Mouse (Mus musculus) macrophage (primary cell): ENCODE data around the gene Spa17. TPM values are rescaled to one million over a fixed set of nuclear protein-coding genes. Genes with fewer than 3 reads are reported as not detected.

Experiments used
- H3K27ac ChIP-seq: fragments of 350-480 bp; formaldehyde crosslinking; 2 replicates; pipeline ENCODE4 v1.9.0; 2021
- H3K36me3 ChIP-seq: fragments of 350-480 bp; formaldehyde crosslinking; 2 replicates; pipeline ENCODE4 v1.9.0; 2021; ENCODE audit errors: inconsistent target
- H3K4me3 ChIP-seq: fragments of 350-480 bp; formaldehyde crosslinking; 2 replicates; pipeline ENCODE4 v1.9.0; 2021; ENCODE audit errors: inconsistent target
- H3K79me2 ChIP-seq: fragments of 350-480 bp; formaldehyde crosslinking; 2 replicates; pipeline ENCODE4 v1.9.0; 2021; ENCODE audit errors: inconsistent target
- WGBS: methylation state at CpG from one replicate; pipeline ENCODE4 v1.1.7; 2026; ENCODE audit warnings: inconsistent platforms; ENCODE audit not compliant: missing documents; 5-methylcytosine and 5-hydroxymethylcytosine counted together
- polyA plus RNA-seq: library from polyadenylated mRNA; stranded (reverse); fragments of 250-400 nt; gene quantifications from 3 replicates; pipeline ENCODE4 v1.2.4, GENCODE M21; 2018; ENCODE audit warnings: inconsistent platforms
- total RNA-seq, 78 experiments: library from RNA; depleted of rRNA; stranded (reverse); fragments of 250-400 nt; gene quantifications; 1 replicate in 9 of 78; 2 replicates in 24 of 78; 3 replicates in 43 of 78; 4 replicates in 2 of 78; pipeline ENCODE4 v1.2.4; 2018; ENCODE audit warnings: inconsistent platforms in 56 of 78

Spa17 gene
- not detected for total RNA-seq (2018; cell fraction: chromatin; rRNA removed)
- 1 to 10 TPM in 22 of 26 experiments, under 1 TPM in 4; 0.47 to 2.6 (median 1.5) TPM for total RNA-seq (2018; cell fraction: cytosol; rRNA removed)
- total RNA-seq (2018; cell fraction: nucleus; rRNA removed), result 1 to 10 TPM in 1 of 26 experiments, under 1 TPM in 1, not detected in 24; 0.89 to 2.7 TPM
- polyA plus RNA-seq, result 0.82 to 3.2 TPM (median 1.1 TPM) in 3 replicates

DNA sequence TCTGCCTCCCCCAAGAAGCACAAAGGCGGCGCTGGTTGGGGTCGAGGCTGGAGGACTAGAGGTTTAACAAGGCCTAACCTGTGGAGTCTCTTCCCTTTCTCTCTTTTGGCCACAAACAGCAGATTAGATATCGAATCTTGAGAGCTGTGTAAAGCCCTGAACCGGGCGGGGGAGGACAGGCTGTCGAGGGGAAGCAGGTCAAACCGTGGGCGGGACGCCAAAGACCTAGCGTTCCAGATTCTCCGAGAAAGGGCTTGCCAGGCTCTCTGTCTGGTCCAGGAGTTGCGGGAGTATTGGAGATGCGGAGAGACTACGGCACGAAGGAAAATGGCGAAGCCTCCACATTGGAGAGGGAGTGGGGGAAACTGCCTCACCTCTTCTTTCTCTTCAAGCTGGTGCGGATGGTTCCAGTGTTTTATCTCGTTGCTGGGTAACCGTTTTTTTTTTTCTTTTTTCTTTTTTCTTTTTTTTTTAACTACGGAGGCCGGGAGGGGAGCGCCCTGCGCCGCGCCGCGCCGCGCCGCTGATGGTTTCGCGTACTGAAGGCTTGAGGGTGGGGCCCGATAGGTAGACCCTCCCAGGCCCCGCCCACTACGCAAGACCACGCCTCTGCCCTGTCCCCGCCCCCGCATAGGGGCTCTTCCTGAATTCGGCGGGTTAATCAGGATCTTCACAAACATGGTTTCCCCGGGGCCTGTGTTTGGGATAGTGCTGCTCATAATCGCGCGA, at the start of gene Spa17:
Spa17 (minus strand) TSS at position 541 of the 729 bp plus-strand sequence.
- H3K27ac ChIP-seq, result peak within 1 kb of the TSS; percentile 17; the same call in 1 of the 2 replicates
- under 1% methylated on average over 40 of the region's 45 CpGs for WGBS

DNA sequence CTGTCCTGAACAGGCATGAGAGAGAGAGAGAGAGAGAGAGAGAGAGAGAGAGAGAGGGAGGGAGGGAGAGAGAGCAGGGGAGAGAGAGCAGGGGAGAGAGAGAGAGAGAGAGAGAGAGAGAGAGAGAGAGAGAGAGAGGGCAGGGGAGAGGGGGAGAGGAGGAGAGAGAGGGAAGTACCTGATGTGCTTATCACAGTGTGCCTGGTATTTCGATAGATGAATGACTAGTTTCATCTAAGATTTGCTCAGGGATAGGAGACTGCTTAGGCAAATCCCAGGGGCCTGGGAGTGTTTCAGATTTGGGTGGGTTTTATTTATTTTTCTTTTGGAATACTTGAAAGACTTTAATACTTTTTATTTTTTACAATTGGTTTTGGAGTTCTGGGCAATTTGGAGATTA, 49.7 kb upstream of the Spa17 start:
- H3K36me3 ChIP-seq, result no peaks in the 10 kb centered on the region
- H3K27ac ChIP-seq, result no peak overlapping the region
- no peak overlapping the region for H3K4me3 ChIP-seq
- no peaks in the 10 kb centered on the region for H3K79me2 ChIP-seq
- 75% methylated on average over 1 of the region's 1 CpGs for whole genome bisulfite sequencing

More for the DNA sequence above, at the start of gene Spa17:
- no peaks in the 10 kb centered on the region; the same call in 1 of the 2 replicates for H3K36me3 ChIP-seq
- peak within 1 kb of the TSS; percentile 79 for H3K4me3 ChIP-seq
- H3K79me2 ChIP-seq, result no peaks in the 10 kb centered on the region

DNA sequence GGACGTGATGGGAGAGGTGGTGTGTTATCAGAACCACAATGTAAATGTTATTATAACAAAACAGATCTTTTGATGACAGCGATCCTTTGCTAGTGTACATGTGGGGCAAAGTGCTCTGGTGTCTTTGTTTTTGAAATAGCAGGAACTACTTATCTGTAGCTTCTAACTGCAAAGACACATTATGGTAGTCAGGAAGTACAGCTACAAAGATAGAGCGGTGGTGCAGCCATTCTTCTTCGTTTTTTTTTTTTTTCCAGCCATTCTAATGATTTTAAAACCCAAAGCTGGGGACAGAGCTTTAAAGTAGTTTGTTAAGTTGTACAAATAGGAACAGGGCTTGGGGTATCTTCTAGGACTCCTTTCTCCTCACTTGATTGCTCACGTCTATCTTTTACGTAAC, 45.9 kb upstream of the Spa17 start:
- H3K36me3 ChIP-seq, result peaks cover 2% of the 10 kb centered on the region; the same call in 1 of the 2 replicates
- no peak overlapping the region for H3K27ac ChIP-seq
- H3K4me3 ChIP-seq, result no peak overlapping the region
- 90% methylated on average over 5 of the region's 6 CpGs for WGBS
- peaks cover 10% of the 10 kb centered on the region; the same call in 1 of the 2 replicates for H3K79me2 ChIP-seq

DNA sequence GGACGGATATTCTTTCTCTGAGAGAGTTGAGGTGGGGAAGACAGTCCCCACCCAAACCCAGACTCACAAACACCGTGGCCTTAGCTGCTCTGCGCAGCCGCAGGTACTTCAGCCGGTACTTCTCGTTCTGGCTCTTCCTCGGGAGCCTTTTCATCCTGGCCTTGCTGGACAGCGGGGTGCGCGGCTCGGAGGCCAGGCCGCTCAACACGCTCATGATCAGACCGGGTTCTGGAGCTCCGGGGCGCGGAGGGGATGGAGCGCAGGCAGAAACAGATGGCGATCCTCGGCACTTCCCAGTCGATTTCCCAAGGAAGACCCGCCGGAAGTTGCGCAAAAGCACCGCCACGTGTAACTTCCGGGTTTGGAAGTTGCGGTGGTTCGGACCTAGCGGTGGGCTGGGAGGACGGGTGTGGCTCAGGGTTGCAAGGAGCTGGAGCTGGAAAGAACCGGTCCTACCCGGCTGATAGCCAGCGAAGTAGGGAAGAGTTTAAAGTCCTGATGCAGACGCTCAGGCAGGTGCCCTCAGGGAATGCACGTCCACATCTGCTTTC, 43.5 kb upstream of the Spa17 start, which contains the start of gene Tbrg1:
Tbrg1 (minus strand) TSS at position 382 of the 551 bp plus-strand sequence.
- Histone ChIP-seq H3K27ac (peak within 1 kb of the TSS; percentile 44), H3K36me3 (peaks cover 26% of the 10 kb centered on the region), H3K4me3 (peak within 1 kb of the TSS; percentile 87), H3K79me2 (peaks cover 10% of the 10 kb centered on the region; the same call in 1 of the 2 replicates)
- WGBS, result 1% methylated on average over 36 of the region's 36 CpGs

DNA sequence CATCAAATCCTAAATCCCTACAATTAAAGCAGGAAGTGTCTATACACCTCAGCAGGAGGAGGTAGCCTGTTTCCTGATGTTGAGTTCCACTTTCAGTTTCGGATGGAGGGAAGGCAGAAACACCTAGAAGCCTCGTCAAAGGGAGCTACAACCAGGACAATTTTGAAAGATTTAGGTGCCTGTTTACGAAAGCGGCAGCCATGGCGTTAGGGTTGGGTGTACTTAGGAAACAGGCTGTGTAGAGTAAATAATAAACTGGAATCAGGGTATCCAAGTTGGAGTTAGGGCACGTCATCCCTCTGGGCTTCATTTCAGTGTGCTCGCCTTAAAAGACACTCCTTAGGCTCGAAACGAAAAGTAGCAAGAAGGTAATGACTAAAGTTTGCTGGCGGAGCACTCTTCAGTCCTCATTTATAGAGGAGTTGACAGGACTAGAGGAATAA, 42.9 kb upstream of the Spa17 start:
- H3K79me2 ChIP-seq, result peaks cover 10% of the 10 kb centered on the region; the same call in 1 of the 2 replicates
- WGBS, result 0% methylated on average over 10 of the region's 10 CpGs
- peaks cover 30% of the 10 kb centered on the region for H3K36me3 ChIP-seq
- peak overlapping the region; percentile 87 for H3K4me3 ChIP-seq
- peak overlapping the region; percentile 44 for H3K27ac ChIP-seq

DNA sequence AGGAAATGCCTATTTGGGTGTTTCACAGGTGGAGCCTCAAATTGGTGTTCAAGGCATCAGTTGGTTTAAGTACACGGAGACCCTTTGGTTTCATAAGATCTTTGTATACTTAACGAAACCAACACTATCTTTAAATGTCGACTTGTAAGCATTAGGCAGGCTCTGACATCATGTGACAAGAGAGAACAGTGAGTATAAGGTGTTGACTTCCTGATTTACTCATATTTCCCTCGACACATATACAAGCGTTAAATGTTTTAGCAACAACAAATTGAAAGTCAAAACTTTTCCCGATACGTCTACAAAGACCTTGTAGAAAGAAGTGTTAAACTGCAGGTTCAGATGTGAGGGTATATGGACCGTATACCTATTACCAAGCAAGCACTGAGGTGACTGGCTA, 42.4 kb upstream of the Spa17 start:
- WGBS, result 22% methylated on average over 8 of the region's 8 CpGs
- Histone ChIP-seq H3K36me3 (peaks cover 35% of the 10 kb centered on the region), H3K79me2 (peaks cover 10% of the 10 kb centered on the region; the same call in 1 of the 2 replicates), H3K27ac (no peak overlapping the region), H3K4me3 (peak overlapping the region; percentile 87)

DNA sequence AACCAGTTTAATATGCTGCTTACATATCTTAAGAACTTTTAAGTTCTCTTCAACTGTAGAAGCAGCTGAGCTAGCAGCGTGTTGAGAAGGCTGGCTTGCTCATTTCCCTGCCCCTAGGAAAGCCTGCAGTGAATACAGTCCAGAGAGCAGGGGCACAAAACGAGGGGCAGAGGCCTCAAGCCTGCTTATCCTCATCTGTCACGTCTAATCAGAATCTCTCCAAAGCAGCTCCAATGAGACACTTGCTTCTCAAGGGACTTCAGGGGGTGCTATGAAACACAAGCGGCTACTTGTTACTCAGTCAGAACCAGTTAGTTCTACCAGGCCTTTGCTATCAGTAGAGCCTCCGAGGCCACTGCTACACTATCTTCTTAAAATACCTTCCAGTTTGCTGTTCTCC, 40.3 kb upstream of the Spa17 start:
- Histone ChIP-seq H3K79me2 (peaks cover 10% of the 10 kb centered on the region; the same call in 1 of the 2 replicates), H3K4me3 (no peak overlapping the region), H3K27ac (no peak overlapping the region), H3K36me3 (peaks cover 56% of the 10 kb centered on the region)
- 97% methylated on average over 5 of the region's 5 CpGs for WGBS

DNA sequence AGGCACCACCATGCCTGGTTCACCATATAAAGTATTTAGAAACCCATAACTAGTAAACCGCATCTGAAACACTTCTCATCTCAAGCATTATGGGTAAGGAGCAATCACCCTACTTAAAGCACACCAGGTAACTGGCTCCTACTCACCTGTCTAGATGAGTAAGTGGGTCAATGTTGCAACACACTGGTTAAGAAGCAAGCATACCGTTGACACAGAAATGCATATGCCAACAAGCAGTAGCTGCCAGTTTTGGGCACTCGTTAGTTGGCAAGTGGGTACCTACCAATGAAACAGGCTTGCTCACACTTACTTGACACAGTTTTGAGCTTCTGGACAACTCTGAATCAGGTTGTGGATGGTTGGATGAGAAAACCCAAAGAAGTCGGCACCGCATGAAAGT, 37.1 kb upstream of the Spa17 start:
- 97% methylated on average over 5 of the region's 5 CpGs for WGBS
- H3K27ac ChIP-seq, result no peak overlapping the region
- no peaks in the 10 kb centered on the region for H3K79me2 ChIP-seq
- H3K4me3 ChIP-seq, result no peak overlapping the region
- peaks cover 76% of the 10 kb centered on the region for H3K36me3 ChIP-seq

DNA sequence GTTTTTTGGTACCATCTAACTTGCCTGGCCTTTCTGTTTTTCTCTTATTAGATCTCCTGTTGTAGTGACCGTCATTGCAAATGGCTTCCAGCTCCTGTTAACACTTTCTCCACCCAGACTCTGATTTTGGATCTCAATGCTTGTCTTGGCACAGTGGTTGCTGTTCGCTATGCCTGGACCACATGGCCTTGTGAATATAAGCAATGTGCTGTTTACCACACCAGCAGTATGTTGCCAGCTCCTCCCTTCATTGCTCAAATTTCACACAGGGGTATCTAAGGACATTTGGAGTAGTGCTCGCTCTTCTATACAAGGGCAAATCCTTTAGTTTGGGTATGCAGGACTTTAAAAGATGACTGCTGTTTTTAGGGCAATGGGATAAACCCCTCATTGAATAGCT, 32.7 kb upstream of the Spa17 start:
- Histone ChIP-seq H3K36me3 (peaks cover 51% of the 10 kb centered on the region), H3K4me3 (no peak overlapping the region), H3K27ac (no peak overlapping the region), H3K79me2 (no peaks in the 10 kb centered on the region)
- 95% methylated on average over 3 of the region's 3 CpGs for WGBS

DNA sequence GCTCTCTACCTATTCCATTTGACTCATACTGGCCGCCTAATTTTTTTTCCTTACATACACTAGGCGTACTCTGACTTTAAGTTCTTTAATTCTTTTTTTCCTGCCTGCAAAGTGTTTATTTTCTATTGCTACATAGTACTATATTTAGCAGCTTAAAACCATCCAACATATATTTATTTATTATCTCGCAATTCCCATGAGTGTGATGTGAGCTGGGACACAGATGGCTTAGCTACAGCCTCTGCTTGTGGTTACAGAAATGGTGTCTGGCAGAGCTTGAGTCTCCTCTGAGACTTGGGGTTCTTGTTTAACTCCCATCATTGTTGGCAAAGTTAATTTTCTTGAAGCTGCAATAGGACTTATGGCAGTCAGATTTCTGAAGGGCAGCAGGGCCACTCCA, 25.2 kb upstream of the Spa17 start:
- Histone ChIP-seq H3K79me2 (no peaks in the 10 kb centered on the region), H3K27ac (no peak overlapping the region), H3K36me3 (peaks cover 10% of the 10 kb centered on the region; the same call in 1 of the 2 replicates), H3K4me3 (no peak overlapping the region)
- 96% methylated on average over 3 of the region's 3 CpGs for WGBS

DNA sequence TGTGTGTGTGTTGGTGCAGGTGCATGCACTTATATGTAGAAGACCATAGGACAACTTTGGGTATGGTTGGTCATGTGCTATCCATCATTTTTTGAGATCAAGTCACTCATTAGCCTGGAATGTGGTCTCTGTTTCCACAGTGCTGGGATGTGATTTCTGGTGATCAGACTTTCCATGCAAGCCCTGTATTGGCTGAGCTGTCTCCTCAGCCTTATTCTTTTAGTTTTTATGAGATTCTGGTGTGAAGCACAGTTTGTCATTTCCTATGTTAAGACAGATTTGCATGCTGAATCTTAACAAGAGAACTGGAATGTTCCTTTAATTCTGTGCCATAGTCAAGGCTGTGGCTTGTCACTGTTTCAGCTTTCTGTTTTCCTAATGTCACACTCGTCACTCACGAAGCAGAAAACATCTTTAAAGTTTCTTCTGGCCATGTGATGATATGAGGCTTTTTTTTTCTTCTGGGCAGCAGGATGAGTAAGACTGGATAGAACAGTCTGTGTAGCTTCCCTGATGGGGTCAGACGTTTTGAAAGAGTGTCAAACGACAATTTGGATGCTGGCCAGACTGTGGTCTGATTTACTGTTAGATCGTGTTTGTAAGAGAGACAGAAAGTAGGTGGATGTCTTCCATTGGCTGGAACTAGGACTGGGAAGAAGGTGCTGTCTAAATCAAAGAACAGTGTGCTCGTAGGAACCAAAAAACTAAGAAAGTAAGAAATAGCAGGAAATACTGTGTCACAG, 23.4 kb upstream of the Spa17 start:
- H3K79me2 ChIP-seq, result no peaks in the 10 kb centered on the region
- H3K36me3 ChIP-seq, result peaks cover 16% of the 10 kb centered on the region
- 45% methylated on average over 6 of the region's 6 CpGs for WGBS
- no peak overlapping the region for H3K27ac ChIP-seq
- no peak overlapping the region for H3K4me3 ChIP-seq

DNA sequence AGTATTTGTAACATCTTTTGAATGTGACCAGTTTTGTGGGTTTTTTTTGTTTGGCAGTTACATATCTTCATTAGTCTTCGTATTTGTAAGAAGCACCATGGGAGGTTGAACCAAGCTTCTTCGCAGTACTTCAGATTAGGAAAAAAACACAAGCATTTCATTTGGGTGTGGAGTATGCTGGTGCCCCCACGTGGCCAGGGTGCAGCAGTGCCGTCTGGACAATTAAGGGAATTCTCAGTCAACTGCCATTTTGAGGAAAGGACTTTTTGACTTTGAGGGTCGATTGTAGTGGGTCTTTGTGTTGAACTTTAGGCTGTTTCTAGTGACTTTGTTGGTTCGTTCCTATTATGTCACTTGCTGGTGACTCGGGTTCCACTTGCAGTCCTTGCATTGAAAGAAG, 22.8 kb upstream of the Spa17 start:
- Histone ChIP-seq H3K4me3 (no peak overlapping the region), H3K27ac (no peak overlapping the region), H3K79me2 (no peaks in the 10 kb centered on the region), H3K36me3 (peaks cover 15% of the 10 kb centered on the region)
- WGBS, result 29% methylated on average over 6 of the region's 7 CpGs

DNA sequence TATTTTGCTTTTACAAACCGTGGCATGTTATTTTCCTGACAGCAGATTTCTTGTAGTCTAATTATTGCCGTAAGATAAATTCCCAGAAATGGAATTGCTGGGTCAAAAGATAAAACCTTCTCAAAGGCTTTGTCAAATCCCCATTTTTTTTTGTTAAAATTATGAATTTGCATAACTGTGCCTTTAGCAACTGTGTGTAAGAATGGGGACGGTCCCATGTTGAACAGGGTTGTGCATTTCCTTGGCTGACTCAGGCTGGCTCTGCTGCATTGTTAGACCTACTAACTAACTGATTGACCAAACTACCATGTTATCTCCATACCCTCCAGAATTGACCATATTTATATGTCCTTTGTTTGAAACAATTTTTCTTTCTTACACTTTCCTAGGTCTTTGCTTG, 20.7 kb upstream of the Spa17 start:
- 95% methylated on average over 3 of the region's 3 CpGs for WGBS
- H3K4me3 ChIP-seq, result no peak overlapping the region
- H3K27ac ChIP-seq, result no peak overlapping the region
- H3K36me3 ChIP-seq, result peaks cover 15% of the 10 kb centered on the region
- no peaks in the 10 kb centered on the region for H3K79me2 ChIP-seq

DNA sequence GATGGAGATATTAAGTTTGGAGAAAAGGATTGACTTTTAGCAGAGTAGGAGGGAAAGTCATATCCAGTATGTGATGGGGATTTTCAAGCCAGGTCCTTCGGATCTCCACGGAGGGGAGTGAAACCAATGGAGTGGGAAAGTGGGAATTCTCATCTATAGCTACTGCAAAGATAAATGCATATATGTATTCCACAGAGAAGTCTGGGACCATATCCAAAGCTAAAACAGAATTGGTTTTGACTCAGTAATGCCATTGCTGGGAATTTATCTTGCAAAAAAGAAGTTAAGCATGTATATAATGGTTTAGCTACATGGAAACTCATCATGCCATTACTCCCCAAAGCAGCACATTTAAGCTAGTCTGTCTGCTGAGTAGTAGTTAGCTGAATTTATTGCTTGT, 18.8 kb upstream of the Spa17 start:
- Histone ChIP-seq H3K4me3 (no peak overlapping the region), H3K79me2 (no peaks in the 10 kb centered on the region), H3K27ac (no peak overlapping the region), H3K36me3 (peaks cover 15% of the 10 kb centered on the region)
- 91% methylated on average over 2 of the region's 2 CpGs for WGBS
